Mouse (Mus musculus) lung, adult 2 months (tissue): ENCODE results near the gene Uqcc2. TPM values are rescaled to one million over a fixed set of nuclear protein-coding genes. Genes with fewer than 3 reads are reported as not detected.

Experiments
- DNase-seq: peaks from one replicate; pipeline ENCODE4 v3.0.0; 2022
- H3K4me1 ChIP-seq: fragments of 200-500 bp; 2 replicates; pipeline ENCODE4 v1.6.1; 2011; ENCODE audit warnings: low read length; ENCODE audit not compliant: control insufficient read depth, insufficient read depth
- H3K4me3 ChIP-seq: fragments of 200-500 bp; replicated peaks from 2 replicates; pipeline ENCODE3; 2011; ENCODE audit warnings: low read depth, mild to moderate bottlenecking, control low read depth, low read length; ENCODE audit errors: extremely low read depth
- CTCF ChIP-seq: fragments of 200-500 bp; IDR thresholded peaks from 2 replicates; pipeline ENCODE4 v1.5.1; 2011; ENCODE audit warnings: mild to moderate bottlenecking, low read length, control low read depth; ENCODE audit not compliant: insufficient read depth
- POLR2A ChIP-seq: fragments of 200-500 bp; IDR thresholded peaks from 2 replicates; pipeline ENCODE4 v1.6.1; 2011; ENCODE audit warnings: low read depth, mild to moderate bottlenecking, control low read depth, low read length, borderline replicate concordance; ENCODE audit errors: extremely low read depth
- whole genome bisulfite sequencing: fragments of 180-500 bp; shearing (Covaris S2); methylation state at CpG from one replicate; pipeline ENCODE4 v1.1.7; 2018; 5-methylcytosine and 5-hydroxymethylcytosine counted together
- polyA plus RNA-seq: library from polyadenylated mRNA; depleted of rRNA; stranded (reverse); fragments of >200 nt; gene quantifications from 2 replicates; pipeline ENCODE4 v1.2.3, GENCODE M21; 2012

The Uqcc2 gene
- polyA plus RNA-seq, 1 experiment: 80.0 TPM

- TF ChIP-seq POLR2A: no peak
- TF ChIP-seq CTCF: no peak
- no peak for DNase-seq
- Histone ChIP-seq H3K4me3 (no peak overlapping the region), H3K4me1 (no peaks in the 10 kb centered on the region)
- 42% methylated on average over 3 of the region's 3 CpGs for WGBS
These were observed 40.0 kb upstream of the Uqcc2 start for GRCm38 (mm10) chr17:27173715-27174114.

- DNase-seq: no peak
- WGBS: 65% methylated on average over 9 of the region's 9 CpGs
- TF ChIP-seq POLR2A (no peak), CTCF (no peak)
- Histone ChIP-seq H3K4me1 (no peaks in the 10 kb centered on the region), H3K4me3 (no peak overlapping the region)
These were observed 38.7 kb upstream of the Uqcc2 start for GRCm38 (mm10) chr17:27172459-27172858.

DNA sequence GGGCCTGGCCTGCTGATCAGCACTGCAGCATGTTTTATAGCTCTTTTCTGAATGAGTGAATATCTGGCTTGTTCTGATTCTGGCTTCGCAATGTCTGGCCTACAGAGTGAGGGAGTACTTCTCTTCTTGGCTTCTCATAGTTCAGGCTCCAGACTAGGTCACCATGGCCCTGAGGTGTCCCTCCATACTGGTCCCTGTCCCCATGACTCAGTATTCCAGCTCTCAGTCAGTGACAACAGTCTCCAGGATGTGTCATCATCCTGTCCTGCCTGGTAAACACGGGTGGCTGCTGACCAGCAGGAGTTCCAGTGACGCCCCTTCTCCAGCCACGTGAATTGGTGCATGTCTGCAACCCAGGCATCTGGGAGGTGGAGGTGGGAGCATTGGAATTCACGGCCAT is 37.4 kb upstream of the Uqcc2 start:
- no peak overlapping the region for H3K4me3 ChIP-seq
- DNase-seq: no peak
- WGBS: 69% methylated on average over 5 of the region's 5 CpGs
- TF ChIP-seq CTCF: no peak
- TF ChIP-seq POLR2A: no peak
- H3K4me1 ChIP-seq: no peaks in the 10 kb centered on the region

DNA sequence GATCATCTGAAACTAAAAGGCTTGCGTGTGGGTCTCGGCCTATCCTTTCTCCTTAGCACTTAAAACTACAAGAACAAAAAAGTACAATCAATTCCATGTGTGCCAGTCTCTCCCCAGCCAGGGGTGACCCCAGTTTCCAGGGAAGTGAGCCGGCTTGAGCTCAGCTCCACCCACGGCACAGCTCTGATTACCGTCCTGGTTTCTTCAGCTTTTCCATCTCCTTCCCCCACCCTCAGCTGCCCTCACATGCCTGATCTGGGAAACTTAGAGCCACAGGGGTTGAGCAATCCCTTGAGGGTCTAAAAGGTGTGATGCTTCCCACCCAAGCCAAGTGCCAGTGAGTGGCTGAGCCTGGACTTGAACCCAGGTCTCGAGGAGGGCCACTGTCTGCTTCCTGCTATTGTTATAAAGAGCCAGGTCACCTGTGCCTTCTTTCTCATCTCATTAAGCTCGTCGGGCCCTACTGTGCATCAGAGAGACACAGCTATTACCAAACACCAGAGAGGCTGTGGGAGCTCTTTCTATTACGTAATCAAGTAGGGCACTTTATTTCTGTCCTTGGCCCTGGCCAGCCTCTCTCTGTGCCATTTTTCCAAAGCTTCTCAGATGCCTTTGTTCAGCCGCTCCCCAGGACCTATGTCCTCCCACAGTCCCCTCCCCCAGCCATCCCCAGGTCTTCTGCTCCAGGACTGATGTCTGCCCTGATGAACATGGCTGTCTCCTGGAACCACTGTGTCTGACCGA is 36.4 kb upstream of the Uqcc2 start:
- Histone ChIP-seq H3K4me1 (no peaks in the 10 kb centered on the region), H3K4me3 (no peak overlapping the region)
- DNase-seq: no peak
- TF ChIP-seq POLR2A (no peak), CTCF (no peak)
- 68% methylated on average over 11 of the region's 11 CpGs for WGBS

DNA sequence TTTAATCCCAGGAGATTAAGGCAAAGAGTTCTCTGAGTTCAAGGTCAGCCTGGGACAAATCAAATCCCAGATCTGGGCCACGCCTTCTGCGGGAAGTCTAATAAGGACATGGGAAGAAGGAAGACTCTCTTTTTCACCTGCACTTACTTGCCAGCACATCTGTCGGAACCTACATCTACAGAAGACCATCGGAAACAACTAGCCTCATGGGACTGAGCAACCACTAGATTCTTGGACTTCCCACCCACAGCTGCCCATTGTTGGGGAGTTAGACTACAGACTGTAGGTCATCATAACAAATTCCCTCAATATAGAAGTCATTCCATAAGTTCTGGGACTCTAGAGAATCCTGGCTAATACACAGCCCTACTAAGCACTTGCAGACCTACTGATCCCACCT is 34.9 kb upstream of the Uqcc2 start:
- DNase-seq: no peak
- 95% methylated on average over 4 of the region's 4 CpGs for WGBS

DNA sequence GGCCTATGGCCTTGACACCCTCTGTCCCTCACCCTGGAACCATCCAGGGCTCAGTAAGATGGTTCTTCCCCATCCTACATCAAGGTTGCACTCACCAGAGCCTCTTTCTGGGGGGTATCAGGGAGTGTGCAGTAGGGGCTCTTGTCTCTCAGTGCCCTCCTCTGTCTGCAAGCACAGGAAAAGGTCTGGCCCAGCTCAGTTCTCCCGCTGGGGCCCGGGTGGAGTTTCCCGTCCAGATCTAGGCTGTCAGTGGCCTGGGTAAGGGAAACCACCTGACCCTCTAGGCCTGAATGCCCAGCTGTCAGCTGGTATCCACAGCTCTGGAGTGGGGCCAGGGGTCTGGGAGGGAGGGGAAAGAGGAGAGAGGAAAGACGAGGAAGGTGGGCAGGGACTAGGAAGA is 33.8 kb upstream of the Uqcc2 start, which contains the start of gene Ip6k3:
Gene Ip6k3 (minus strand): TSS at position 251 of the 400 bp plus-strand sequence.
- no peak for DNase-seq
- 39% methylated on average over 4 of the region's 4 CpGs for WGBS
- Histone ChIP-seq H3K4me3 (peak within 1 kb of the TSS; percentile 1), H3K4me1 (no peaks in the 10 kb centered on the region)
- TF ChIP-seq CTCF (no peak), POLR2A (no peak)

More for the DNA sequence above, 34.9 kb upstream of the Uqcc2 start:
- TF ChIP-seq POLR2A (no peak), CTCF (no peak)
- H3K4me3 ChIP-seq: no peak overlapping the region
- no peaks in the 10 kb centered on the region for H3K4me1 ChIP-seq

DNA sequence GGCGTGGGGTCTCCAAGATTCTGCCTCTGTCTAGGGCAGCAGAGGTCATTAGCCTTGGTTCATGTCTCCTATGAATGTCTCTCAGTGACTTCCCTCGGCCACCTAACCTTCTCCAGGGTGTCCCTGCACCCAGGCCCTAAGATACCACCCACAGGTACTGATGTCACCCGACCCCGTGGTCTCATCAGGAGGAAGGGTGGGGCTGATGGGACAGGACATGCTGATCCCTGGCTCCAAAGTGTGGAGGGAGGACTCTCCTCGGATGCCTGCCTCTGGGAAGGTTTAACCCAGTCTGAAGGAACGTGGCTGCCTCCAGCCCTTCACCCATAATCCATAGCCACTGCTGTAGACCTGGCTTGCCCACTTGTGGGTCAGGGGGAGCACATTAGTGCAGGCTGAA is 33.2 kb upstream of the Uqcc2 start:
- no peak for DNase-seq
- Histone ChIP-seq H3K4me1 (no peaks in the 10 kb centered on the region), H3K4me3 (peak overlapping the region; percentile 1)
- TF ChIP-seq CTCF (no peak), POLR2A (no peak; the same call in 1 of the 2 replicates)
- 63% methylated on average over 6 of the region's 6 CpGs for WGBS

DNA sequence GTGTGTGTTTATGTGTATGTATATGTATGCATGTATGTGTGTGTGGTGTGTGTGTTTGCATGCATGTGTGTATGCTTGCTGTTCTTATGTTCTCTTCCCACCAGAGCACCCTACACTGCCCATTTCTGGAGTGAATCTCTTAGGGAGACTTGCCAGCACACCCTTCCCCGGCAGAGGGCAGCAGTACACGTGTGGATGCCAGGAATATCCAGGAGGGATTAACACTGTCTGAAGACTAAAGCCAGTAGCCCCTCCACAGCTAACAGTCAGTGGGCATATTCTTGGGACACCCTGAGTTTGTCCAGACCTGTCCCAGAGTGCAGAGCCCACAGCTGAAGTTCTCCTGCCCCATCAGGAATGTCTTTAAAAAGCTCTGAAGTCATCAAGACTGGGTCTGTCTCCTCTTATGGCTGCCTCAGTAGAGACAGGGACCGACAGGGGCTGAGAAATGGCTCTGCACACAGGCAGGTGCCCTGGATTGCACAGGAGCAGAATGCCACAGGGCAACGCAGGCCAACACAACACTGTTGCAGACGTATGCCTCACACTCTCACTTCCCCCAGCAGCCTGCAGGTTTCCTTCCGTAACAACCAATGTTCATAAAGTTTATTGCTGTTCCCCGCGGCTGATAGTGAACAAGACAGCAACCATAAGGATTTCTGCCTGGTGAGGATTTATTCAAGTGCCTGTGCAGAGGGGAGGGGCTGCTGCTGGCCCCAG is 31.5 kb upstream of the Uqcc2 start:
- no peak for TF ChIP-seq POLR2A
- peak; percentile 46 for TF ChIP-seq CTCF
- WGBS: 56% methylated on average over 8 of the region's 8 CpGs
- Histone ChIP-seq H3K4me1 (no peaks in the 10 kb centered on the region), H3K4me3 (no peak overlapping the region)
- no peak for DNase-seq

DNA sequence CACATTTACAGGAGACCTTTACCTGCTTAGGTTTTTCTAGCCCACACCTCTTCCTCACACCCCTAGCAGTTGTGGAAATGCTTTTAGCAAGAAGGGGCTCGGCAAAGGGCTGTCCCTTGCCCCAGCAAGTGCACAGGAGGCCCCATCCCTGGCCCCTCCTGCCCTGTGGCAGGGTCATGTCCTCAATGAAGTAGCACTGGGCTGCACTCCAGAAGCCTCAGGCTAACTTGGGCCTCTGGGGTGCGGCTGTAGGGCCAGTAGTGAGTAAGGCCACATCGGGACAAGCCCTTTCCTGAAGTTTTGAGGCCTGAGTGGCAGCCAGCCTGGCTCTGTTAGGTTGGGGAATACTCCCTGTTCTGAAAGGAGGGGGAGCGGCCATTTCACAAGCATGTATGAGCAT is 27.2 kb upstream of the Uqcc2 start:
- TF ChIP-seq POLR2A (no peak), CTCF (no peak)
- no peaks in the 10 kb centered on the region for H3K4me1 ChIP-seq
- no peak overlapping the region for H3K4me3 ChIP-seq
- 50% methylated on average over 4 of the region's 4 CpGs for WGBS
- peak; percentile 40 for DNase-seq
